Mouse (Mus musculus) hindbrain, embryonic 13.5 days (tissue): ENCODE measurements at regions not wholly inside any gene's neighbourhood (a gene's known extent, or its start where the extent isn't known, plus 50 kb on each side); places are given as distances from the start of the nearest gene placed in this dataset.
"Not testable (repeated sequence)": the region's sequence is repeated elsewhere in the genome, so short reads cannot be mapped to it uniquely, and the experiment has no call there.

ENCODE experiments used
- ATAC-seq: fragments of 200-750 bp; cut with Nextera tagmentation; 2 replicates; pipeline ENCODE4 v1.8.0; 2017; ENCODE audit warnings: moderate TSS enrichment; ENCODE audit not compliant: low FRiP score
- H3K27ac ChIP-seq: fragments of 300-500 bp; sonication (generic); 2 replicates; pipeline ENCODE4 v1.5.1; 2015; ENCODE audit warnings: inconsistent platforms, mild to moderate bottlenecking, moderate library complexity
- H3K27me3 ChIP-seq: fragments of 300-500 bp; sonication (generic); 2 replicates; pipeline ENCODE4 v1.6.1; 2015; ENCODE audit warnings: mild to moderate bottlenecking, inconsistent platforms
- H3K36me3 ChIP-seq: fragments of 300-500 bp; sonication (generic); 2 replicates; pipeline ENCODE4 v1.6.1; 2015; ENCODE audit warnings: mild to moderate bottlenecking, inconsistent platforms
- H3K4me1 ChIP-seq: fragments of 300-500 bp; sonication (generic); replicated peaks from 2 replicates; pipeline ENCODE4 v1.6.1; 2015; ENCODE audit warnings: inconsistent platforms
- H3K4me2 ChIP-seq: fragments of 300-500 bp; sonication (generic); 2 replicates; pipeline ENCODE4 v1.6.1; 2015; ENCODE audit warnings: inconsistent platforms, mild to moderate bottlenecking, moderate library complexity
- H3K4me3 ChIP-seq: fragments of 300-500 bp; sonication (generic); 2 replicates; pipeline ENCODE4 v1.5.1; 2015; ENCODE audit warnings: mild to moderate bottlenecking, inconsistent platforms
- H3K9ac ChIP-seq: fragments of 300-500 bp; sonication (generic); 2 replicates; pipeline ENCODE4 v1.6.1; 2015; ENCODE audit warnings: mild to moderate bottlenecking, inconsistent platforms
- H3K9me3 ChIP-seq: fragments of 300-500 bp; sonication (generic); 2 replicates; pipeline ENCODE4 v1.6.1; 2016; ENCODE audit warnings: inconsistent platforms
- WGBS: fragments of 180-500 bp; shearing (Covaris S2); methylation state at CpG from one replicate; pipeline ENCODE4 v1.1.7; 2015; 5-methylcytosine and 5-hydroxymethylcytosine counted together

GRCm38 (mm10) chr1:128498042-128498772, 81.0 kb upstream of the Dars start:
- Histone ChIP-seq H3K4me1 (no peaks in the 10 kb centered on the region), H3K9ac (no peak overlapping the region), H3K9me3 (no peaks in the 10 kb centered on the region), H3K4me2 (no peak overlapping the region), H3K27me3 (no peaks in the 10 kb centered on the region), H3K27ac (no peak overlapping the region), H3K4me3 (no peak overlapping the region), H3K36me3 (no peaks in the 10 kb centered on the region)
- ATAC-seq, result no peak
- 62% methylated on average over 9 of the region's 9 CpGs for WGBS

- 95% methylated on average over 2 of the region's 2 CpGs for WGBS
- no peak for ATAC-seq
- Histone ChIP-seq H3K9me3 (no peaks in the 10 kb centered on the region), H3K4me2 (no peak overlapping the region), H3K4me1 (no peaks in the 10 kb centered on the region), H3K4me3 (no peak overlapping the region), H3K36me3 (no peaks in the 10 kb centered on the region), H3K27me3 (no peaks in the 10 kb centered on the region), H3K27ac (no peak overlapping the region), H3K9ac (no peak overlapping the region)
These were observed 75.1 kb upstream of the Dars start for GRCm38 (mm10) chr1:128492251-128492650.

GRCm38 (mm10) chr1:128487181-128487580, 70.0 kb upstream of the Dars start:
- H3K27ac ChIP-seq, H3K9ac ChIP-seq, H3K4me1 ChIP-seq, H3K4me3 ChIP-seq, H3K9me3 ChIP-seq, H3K36me3 ChIP-seq, H3K27me3 ChIP-seq, ATAC-seq, H3K4me2 ChIP-seq: not testable (repeated sequence)
- 79% methylated on average over 4 of the region's 4 CpGs for WGBS

- H3K27me3 ChIP-seq, result no peaks in the 10 kb centered on the region
- H3K27ac ChIP-seq, result no peak overlapping the region
- H3K4me2 ChIP-seq, result no peak overlapping the region
- 88% methylated on average over 6 of the region's 6 CpGs for WGBS
- peaks cover 3% of the 10 kb centered on the region for H3K4me1 ChIP-seq
- H3K9me3 ChIP-seq, result no peaks in the 10 kb centered on the region
- no peak for ATAC-seq
- H3K4me3 ChIP-seq, result no peak overlapping the region
- no peaks in the 10 kb centered on the region for H3K36me3 ChIP-seq
- H3K9ac ChIP-seq, result no peak overlapping the region
These were observed 61.2 kb upstream of the Dars start for GRCm38 (mm10) chr1:128478376-128478775.

- H3K27ac ChIP-seq, result no peak overlapping the region
- H3K4me2 ChIP-seq, result no peak overlapping the region
- H3K4me1 ChIP-seq, result peaks cover 10% of the 10 kb centered on the region
- 89% methylated on average over 2 of the region's 2 CpGs for WGBS
- H3K9ac ChIP-seq, result no peak overlapping the region
- no peak overlapping the region for H3K4me3 ChIP-seq
- H3K27me3 ChIP-seq, result no peaks in the 10 kb centered on the region
- H3K36me3 ChIP-seq, result no peaks in the 10 kb centered on the region
- H3K9me3 ChIP-seq, result no peaks in the 10 kb centered on the region
- no peak for ATAC-seq
These were observed 60.5 kb upstream of the Dars start for GRCm38 (mm10) chr1:128477653-128478052.

- H3K36me3 ChIP-seq, result no peaks in the 10 kb centered on the region
- H3K4me1 ChIP-seq, result peaks cover 18% of the 10 kb centered on the region
- 9% methylated on average over 15 of the region's 15 CpGs for WGBS
- H3K4me2 ChIP-seq, result peak overlapping the region; percentile 57
- no peaks in the 10 kb centered on the region for H3K9me3 ChIP-seq
- peak overlapping the region; percentile 62; the same call in 1 of the 2 replicates for H3K9ac ChIP-seq
- no peak; the same call in 1 of the 2 replicates for ATAC-seq
- H3K27ac ChIP-seq, result peak overlapping the region; percentile 87
- no peaks in the 10 kb centered on the region for H3K27me3 ChIP-seq
- H3K4me3 ChIP-seq, result peak overlapping the region; percentile 37
These were observed 55.6 kb upstream of the Dars start for GRCm38 (mm10) chr1:128472713-128473230.

- H3K27ac ChIP-seq, result peak overlapping the region; percentile 87
- H3K9me3 ChIP-seq, result no peaks in the 10 kb centered on the region
- no peaks in the 10 kb centered on the region for H3K27me3 ChIP-seq
- H3K4me3 ChIP-seq, result peak overlapping the region; percentile 37
- H3K9ac ChIP-seq, result peak overlapping the region; percentile 62
- peaks cover 18% of the 10 kb centered on the region for H3K4me1 ChIP-seq
- WGBS, result under 1% methylated on average over 20 of the region's 20 CpGs
- peak; percentile 95 for ATAC-seq
- peak overlapping the region; percentile 57 for H3K4me2 ChIP-seq
- H3K36me3 ChIP-seq, result no peaks in the 10 kb centered on the region
These were observed 55.0 kb upstream of the Dars start for GRCm38 (mm10) chr1:128472022-128472712.

GRCm38 (mm10) chr1:128470786-128471185, 53.6 kb upstream of the Dars start:
- H3K9ac ChIP-seq, result no peak overlapping the region
- no peaks in the 10 kb centered on the region for H3K36me3 ChIP-seq
- H3K27ac ChIP-seq, result no peak overlapping the region
- no peak for ATAC-seq
- H3K9me3 ChIP-seq, result no peaks in the 10 kb centered on the region
- 38% methylated on average over 2 of the region's 2 CpGs for WGBS
- no peaks in the 10 kb centered on the region for H3K27me3 ChIP-seq
- H3K4me3 ChIP-seq, result no peak overlapping the region
- H3K4me1 ChIP-seq, result peaks cover 18% of the 10 kb centered on the region
- H3K4me2 ChIP-seq, result no peak overlapping the region

GRCm38 (mm10) chr1:128469054-128469453, 51.9 kb upstream of the Dars start:
- no peak for ATAC-seq
- WGBS, result 94% methylated on average over 7 of the region's 7 CpGs
- H3K4me3 ChIP-seq, result no peak overlapping the region
- H3K9me3 ChIP-seq, result no peaks in the 10 kb centered on the region
- peaks cover 18% of the 10 kb centered on the region for H3K4me1 ChIP-seq
- no peaks in the 10 kb centered on the region for H3K36me3 ChIP-seq
- no peak overlapping the region for H3K4me2 ChIP-seq
- no peak overlapping the region for H3K9ac ChIP-seq
- no peak overlapping the region for H3K27ac ChIP-seq
- no peaks in the 10 kb centered on the region for H3K27me3 ChIP-seq
